Mouse (Mus musculus) lung, postnatal 0 days (tissue): ENCODE measurements around the gene Tmem255a.

Source experiments
- CTCF ChIP-seq: IDR thresholded peaks from 2 replicates; pipeline ENCODE4 v1.5.1; 2016; ENCODE audit warnings: antibody characterized with exemption, mild to moderate bottlenecking
- EP300 ChIP-seq: IDR thresholded peaks from 2 replicates; pipeline ENCODE4 v1.6.1; 2016; ENCODE audit warnings: antibody characterized with exemption, mild to moderate bottlenecking, control low read depth

DNA sequence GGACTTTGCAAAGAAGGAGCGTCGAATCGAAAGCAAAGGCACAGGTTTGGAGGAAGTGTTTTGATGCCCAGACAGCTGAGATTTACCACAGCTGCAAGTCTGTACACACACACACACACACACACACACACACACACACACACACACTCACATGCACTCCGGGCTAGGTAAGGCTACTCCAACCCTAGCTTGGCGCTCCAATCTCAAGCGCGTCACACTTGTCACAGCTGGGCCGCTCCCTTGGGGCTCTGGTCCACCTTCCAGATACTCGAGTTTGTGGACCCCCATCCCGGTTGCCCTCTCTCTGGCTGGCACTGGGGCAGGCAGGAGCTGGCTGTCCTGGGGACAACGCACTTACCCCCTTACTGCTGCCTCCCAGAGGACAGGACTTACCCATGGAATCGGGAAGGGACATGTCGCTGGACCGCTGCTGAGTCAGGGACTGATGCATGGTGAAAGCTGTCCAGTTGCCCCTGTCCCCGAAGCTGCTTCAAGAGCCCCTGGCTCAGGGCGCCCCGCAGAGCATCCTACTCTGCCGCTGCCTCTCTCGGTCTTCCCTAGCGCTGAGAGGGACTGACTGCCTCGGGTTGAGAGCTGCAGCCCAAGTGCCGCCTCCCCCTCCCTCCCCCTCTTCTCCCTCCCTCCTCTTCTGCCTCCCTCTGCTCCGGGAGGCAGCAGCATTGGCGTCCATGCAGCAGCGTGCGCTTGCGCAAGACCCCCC is at the start of gene Tmem255a:
- TF ChIP-seq CTCF (no peak), EP300 (no peak)
